Mouse (Mus musculus) brain, embryonic 14.5 days (tissue): ENCODE data around the gene Pbxip1. TPM values are rescaled to one million over a fixed set of nuclear protein-coding genes. Genes with fewer than 3 reads are reported as not detected.
"Not testable (repeated sequence)": the region's sequence is repeated elsewhere in the genome, so short reads cannot be mapped to it uniquely, and the experiment has no call there.

Experiments
- DNase-seq: peaks from one replicate; pipeline ENCODE4 v3.0.0-alpha.2; 2011; ENCODE audit warnings: low read depth
- CTCF ChIP-seq: fragments of 200-500 bp; IDR thresholded peaks from 2 replicates; pipeline ENCODE4 v1.5.1; 2012; ENCODE audit warnings: inconsistent platforms, mild to moderate bottlenecking, moderate library complexity, borderline replicate concordance; ENCODE audit not compliant: insufficient read depth, insufficient read length; ENCODE audit errors: extremely low read depth
- POLR2A ChIP-seq: fragments of 200-500 bp; IDR thresholded peaks from 2 replicates; pipeline ENCODE4 v1.6.1; 2012; ENCODE audit warnings: mild to moderate bottlenecking, inconsistent platforms, borderline replicate concordance; ENCODE audit not compliant: poor library complexity, insufficient read depth, insufficient read length, severe bottlenecking; ENCODE audit errors: extremely low read depth
- polyA plus RNA-seq: library from polyadenylated mRNA; depleted of rRNA; stranded (reverse); fragments of >200 nt; gene quantifications from 2 replicates; pipeline ENCODE4 v1.2.3, GENCODE M21; 2012

The Pbxip1 gene
- polyA plus RNA-seq, 1 experiment, result 13.6 TPM

DNA sequence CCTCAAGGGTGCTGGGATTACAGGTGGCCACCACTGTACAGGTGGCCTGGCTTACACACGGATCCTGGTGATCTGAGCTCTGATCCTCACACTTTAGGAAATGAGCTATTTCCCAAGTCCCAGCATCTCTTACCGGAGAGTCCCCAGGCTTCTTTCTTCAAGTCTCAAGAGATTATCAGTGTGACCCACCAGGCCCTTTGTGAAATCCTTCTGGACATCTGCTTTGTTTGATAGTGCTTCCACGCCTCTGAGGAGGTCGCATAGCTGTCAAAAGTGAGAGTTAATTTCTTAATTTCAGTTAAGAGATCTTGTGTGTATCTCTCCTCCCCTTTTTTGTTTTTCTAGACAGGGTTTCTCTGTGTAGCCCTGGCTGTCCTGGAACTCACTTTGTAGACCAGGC is 10.6 kb upstream of the Pbxip1 start:
- TF ChIP-seq POLR2A (no peak), CTCF (no peak)
- DNase-seq, result no peak

DNA sequence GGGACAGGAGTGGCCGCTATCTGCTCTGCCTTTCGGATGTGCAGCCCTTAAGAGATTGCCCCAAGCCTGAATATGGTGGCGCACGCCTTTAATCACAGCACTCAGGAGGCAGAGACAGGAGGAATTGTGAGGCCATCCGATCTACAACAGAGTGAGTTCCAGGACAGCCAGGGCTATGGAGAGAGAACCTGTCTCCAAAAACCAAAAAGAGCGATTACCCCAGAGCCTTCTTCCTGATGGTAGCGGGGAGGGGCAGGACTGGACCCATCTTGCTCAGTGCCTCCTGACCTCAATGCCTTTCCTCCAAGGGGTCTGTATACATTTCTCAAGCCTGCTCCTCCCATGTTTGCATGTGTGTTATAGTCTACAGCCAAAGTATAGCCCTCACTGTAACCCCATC is 7.5 kb upstream of the Pbxip1 start:
- DNase-seq, result not testable (repeated sequence)

DNA sequence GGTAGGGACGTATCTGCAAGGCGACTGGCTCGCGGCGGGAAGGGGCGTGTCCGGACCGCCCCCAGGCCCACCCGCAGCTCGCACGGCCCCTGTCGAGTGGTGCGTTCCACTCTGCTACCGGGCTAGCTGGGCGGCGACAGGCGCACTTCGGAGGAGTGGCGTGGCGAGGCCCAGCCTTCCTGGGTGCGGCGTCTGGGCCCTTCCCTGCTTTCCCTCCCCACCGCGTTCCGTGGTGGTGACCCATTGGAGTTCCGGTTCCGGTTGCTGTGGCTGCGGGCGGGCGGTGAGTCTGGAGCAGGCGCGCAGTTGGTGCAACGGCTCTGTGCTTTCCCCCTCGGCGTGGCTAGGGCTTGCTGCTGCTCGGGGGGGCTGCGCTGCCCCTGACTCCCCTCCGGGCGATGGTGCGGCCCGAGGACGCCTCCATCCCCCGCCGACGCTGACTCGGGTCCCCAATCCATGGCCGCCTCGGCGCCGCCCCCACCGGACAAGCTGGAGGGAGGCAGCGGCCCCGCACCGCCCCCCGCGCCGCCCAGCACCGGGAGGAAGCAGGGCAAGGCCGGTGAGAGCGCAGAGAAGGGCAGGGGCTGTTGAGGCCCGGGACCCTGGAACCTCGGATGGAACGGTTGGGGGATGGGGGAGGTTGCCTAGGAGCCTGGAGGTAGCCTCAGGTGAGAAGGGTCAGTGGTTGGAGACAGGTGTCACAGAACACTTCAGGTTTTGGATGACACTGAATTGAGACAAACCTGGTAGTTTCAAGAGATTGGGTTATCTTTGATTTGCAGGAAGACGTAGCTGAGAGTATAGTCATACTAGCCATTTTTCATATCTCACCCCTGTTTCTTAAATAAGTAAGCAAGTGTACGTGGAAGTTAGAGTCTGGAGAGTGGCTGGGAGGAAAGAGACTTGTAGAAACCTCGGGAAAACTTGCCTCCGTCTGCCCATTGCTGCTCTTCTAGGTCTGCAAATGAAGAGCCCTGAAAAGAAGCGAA is 6.0 kb upstream of the Pbxip1 start, which contains the start of gene Pygo2:
Gene Pygo2 (plus strand): TSS at position 44 of the 989 bp plus-strand sequence.
- peak; percentile 99 for DNase-seq
- TF ChIP-seq POLR2A (peak; percentile 53; the same call in 1 of the 2 replicates), CTCF (no peak)

DNA sequence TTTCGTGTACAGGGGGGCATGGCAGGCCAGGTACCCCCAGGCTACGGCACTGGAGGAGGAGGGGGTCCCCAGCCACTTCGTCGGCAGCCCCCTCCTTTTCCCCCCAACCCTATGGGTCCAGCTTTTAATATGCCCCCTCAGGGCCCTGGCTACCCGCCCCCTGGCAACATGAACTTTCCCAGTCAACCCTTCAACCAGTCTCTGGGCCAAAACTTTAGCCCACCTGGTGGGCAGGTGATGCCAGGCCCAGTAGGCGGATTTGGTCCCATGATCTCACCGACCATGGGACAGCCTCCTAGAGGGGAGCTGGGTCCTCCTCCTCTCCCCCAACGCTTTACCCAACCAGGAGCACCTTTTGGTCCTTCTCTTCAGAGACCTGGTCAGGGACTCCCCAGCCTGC is 3.9 kb upstream of the Pbxip1 start:
- DNase-seq, result no peak
- TF ChIP-seq POLR2A (no peak), CTCF (no peak)

DNA sequence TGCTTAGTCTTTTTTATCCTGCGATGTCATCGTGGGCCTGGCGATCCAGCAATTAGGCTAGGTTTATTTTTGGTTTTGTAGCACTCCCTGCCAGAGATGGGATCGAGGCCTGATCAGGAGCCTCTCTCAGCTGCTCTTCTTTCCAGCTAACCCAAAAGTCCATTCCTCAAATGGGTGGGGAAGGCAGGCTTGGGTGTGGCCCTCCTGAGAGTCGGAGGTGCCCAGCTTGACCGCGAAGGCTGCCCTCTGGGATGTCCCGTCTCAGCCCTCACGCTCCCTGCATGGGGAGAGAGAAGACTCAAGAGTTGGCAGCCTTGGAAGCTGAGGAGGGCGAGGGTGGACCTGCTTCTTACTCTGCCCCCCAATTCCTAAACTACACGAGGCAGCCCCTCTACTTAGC is 2.0 kb upstream of the Pbxip1 start:
- no peak for DNase-seq
- TF ChIP-seq CTCF, result no peak
- no peak for TF ChIP-seq POLR2A

DNA sequence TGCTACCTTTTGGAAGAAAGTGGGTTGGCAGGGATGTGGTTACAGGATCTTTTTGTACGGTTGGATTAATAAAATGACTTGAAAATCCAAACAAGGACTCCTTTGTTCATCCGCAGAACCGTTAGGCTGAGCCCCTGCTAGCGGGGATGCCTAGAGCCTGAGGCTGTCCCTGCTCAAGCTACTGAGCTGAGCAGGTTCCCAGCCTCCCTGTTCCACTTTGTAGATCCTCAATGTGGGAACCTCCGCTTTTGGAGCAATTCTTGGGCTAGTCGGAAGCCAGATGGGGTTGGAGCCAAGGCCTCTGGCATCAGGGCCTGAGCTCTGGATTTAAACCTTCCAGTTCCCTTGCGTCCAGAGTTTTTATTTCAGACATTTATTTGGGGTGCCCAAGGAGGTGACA is 1.5 kb upstream of the Pbxip1 start:
- TF ChIP-seq POLR2A (no peak), CTCF (no peak)
- DNase-seq, result peak; percentile 59

DNA sequence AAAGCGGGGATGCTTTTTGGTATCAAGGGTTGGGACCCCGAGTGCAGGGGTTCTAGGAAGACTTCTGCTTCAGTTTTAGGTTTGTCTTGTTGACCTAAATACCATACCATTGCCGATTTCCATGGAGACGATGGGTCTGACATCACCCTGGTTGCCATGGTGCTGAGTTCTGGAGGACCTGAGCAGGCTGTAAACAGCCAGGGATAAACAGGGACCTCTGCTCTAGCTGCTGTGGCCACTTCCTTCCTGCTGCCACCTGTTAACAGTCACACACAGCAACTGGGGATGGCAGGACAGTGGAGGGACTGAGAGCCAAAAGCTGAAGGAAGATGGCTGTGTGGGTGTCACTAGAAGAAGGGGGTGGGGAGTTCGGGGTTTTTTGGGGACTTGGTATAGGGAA is 763 bp downstream of the Pbxip1 start:
- TF ChIP-seq POLR2A (no peak), CTCF (no peak)
- peak; percentile 65 for DNase-seq

DNA sequence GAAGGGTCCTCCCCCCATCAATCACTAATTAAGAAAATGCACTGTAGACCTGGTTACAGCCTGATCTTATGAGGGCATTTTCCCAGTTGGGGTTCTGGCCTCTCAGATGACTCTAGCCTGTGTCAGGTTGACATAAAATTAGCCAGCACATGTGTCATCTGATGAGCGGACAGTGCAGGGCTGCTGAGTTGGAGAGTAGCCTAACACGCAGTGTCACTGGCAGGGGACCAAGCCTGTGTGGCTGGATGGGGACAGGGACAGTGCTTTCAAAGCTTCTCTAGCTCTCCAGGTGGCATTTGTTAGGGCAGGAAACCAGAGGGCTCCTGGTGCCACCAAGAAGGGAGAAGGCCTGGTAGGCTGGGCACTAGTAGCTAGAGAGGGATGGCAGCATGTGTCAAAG is 4.2 kb downstream of the Pbxip1 start:
- DNase-seq, result no peak
- TF ChIP-seq POLR2A (no peak), CTCF (no peak)

DNA sequence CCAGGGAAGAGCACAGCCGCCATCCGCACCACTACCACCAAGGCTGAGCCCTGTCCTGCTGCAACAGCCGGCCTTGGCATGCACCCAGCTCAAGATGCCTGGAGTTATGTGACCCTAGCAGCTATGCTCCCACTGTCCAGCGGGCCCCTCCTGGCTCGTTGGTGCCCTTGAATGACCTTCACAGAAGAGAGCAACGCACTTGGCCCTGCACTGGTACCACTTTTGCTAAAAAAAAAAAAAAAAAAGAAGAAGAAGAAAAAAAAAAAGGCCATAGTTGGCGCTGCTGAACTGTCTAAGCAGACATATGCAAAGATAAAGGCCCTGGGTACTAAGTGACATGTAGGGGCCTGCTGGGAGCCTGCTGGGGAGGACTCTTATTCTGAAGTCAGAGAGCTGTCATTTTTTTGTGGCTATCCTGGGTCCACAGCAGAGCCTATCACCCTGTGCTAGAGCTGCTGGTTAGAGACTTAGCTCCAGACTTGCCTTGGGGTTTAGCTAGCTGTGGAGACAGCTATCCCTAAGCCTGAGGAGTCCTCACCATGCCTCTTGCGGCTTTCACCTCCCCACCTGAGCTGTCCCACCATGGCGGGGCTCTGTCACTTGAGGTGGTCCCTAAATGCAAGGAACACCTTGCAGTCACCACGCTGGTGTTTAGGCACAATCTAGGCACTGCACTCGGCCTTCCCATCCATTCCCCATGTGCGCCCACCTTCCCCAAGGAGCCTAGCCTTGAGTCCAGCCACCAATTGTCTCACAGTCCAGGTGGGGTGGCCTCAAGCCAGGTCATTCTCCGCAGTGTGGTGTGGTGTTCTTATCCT is 12.4 kb downstream of the Pbxip1 start:
- TF ChIP-seq POLR2A, result no peak
- DNase-seq, result no peak

DNA sequence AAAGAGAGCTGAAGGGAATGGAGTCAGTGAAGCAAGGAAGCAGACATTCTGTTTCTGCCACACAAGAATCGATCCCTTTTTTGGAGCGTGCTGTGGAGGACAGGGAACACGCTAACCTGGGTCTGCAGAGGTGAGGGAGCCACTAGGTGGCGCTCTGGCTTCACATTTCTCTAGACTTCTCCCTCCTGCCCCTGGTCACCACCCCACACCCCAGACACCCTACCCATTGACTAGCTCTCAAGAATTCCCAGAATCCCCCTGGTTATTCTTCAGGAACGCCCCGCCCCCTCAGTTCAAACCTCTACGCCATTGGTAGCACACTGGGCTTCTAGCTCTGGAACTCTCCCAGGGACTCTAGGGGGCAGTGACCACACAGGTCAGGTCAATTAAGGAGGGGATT is 13.0 kb downstream of the Pbxip1 start:
- TF ChIP-seq CTCF (peak; percentile 80), POLR2A (no peak)
- DNase-seq, result peak; percentile 77

DNA sequence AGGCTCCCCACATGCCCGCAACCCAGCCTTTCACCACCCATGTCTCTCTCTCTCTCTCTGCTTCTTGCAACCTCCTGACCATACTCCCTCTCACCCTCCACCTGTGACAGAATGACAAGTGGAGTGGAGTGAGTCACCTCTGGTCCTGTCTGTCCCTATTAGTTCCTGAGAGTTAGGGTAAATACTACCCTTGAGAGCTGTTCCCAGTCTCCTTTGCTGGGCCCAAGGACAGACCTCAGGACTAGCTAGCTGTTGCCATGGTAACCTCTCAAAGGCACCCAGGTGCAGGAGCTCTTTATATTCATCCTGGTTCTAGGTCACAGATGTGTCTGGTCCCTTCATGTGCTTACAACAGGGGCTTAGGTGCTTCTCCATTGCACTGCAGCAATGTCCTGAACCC is 15.4 kb downstream of the Pbxip1 start:
- DNase-seq, result peak; percentile 42
- TF ChIP-seq CTCF, result no peak
- no peak for TF ChIP-seq POLR2A

DNA sequence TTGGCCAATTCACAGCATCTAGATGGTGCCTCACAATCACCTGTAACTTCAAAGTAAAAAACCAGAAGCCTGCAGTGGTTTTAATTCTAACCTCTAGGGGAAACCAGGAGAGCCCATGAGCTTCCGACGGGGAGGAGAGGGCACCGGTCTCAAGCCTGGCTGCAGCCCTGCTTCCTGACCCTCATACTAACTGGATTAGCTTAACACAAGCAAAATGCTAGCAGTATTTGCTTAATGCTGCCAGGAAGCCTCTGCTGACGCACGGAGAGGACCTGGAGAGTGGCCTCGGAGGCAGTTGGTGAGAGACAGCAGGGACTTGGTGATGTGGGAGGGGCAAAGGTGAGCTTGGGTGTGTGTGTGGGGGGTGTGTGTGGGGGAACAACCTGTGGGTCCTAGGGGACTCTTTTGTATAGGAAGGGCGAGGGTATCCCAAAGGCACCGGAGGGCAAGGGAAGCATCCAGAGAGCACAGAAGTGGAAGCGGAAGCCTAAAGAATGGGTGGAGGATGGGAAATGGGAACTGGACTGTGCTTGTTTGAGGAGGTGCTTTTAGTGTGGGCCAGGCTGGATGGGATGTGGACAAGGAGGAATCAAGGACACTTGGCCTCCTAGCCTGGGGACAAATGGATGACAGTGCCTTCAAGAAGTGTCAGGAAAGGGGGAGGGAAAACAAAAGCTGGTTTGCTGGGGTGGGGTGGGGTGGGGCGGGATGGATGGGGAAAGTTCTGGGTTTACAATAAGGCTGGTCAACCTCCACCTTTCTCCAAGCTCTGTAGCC is 18.1 kb downstream of the Pbxip1 start, which contains the start of gene Pmvk:
Gene Pmvk (plus strand): TSS at position 141 of the 777 bp plus-strand sequence.
- DNase-seq, result no peak
- TF ChIP-seq POLR2A, result no peak
- TF ChIP-seq CTCF, result no peak
